21 mouse cellular contexts compared by ENCODE assay signal in genomic region chr5:20906191-20906590, GRCm38 (mm10). TPM values are rescaled to one million over a fixed set of nuclear protein-coding genes. Genes with fewer than 3 reads are reported as not detected.
DNase-seq lines count a peak whose midpoint lies in the region; ATAC-seq and TF ChIP-seq lines count a peak whose summit lies in the region.
"Had no signal": no experiment of that assay in that cellular context is flagged by ENCODE, and none has a peak within 500 bp of the region (broad histone marks: within the 10 kb centered on the region; RNA-seq: fewer than 3 reads in every experiment).

No protein-coding gene starts in this region.

- H3K4me3 ChIP-seq in liver, embryonic 11.5 days (ENCODE audit: low read depth, low read length) = no peak overlapping the region
- H3K4me3 ChIP-seq in liver, embryonic 16.5 days (ENCODE audit: low read depth, low read length) = no peak overlapping the region
- H3K4me3 ChIP-seq in intestine, postnatal 0 days (ENCODE audit: low read depth, low read length) = no peak overlapping the region
- H3K4me3 ChIP-seq: embryonic facial prominence, embryonic 13.5 days; forebrain, embryonic 12.5 days; heart, adult 2 months; heart, embryonic 15.5 days; hindbrain, embryonic 13.5 days had no signal

- no peaks in the 10 kb centered on the region for H3K9me3 ChIP-seq in liver, embryonic 11.5 days (ENCODE audit: control insufficient read depth, low read length)
- no peaks in the 10 kb centered on the region for H3K9me3 ChIP-seq in liver, embryonic 16.5 days (replicated peaks; ENCODE audit: control insufficient read depth, low read length)
- no peaks in the 10 kb centered on the region for H3K9me3 ChIP-seq in intestine, postnatal 0 days (ENCODE audit: control insufficient read depth)
- H3K9me3 ChIP-seq: embryonic facial prominence, embryonic 13.5 days; forebrain, embryonic 12.5 days; heart, embryonic 15.5 days; hindbrain, embryonic 13.5 days had no signal

- ATAC-seq in liver, embryonic 11.5 days (replicated peaks; ENCODE audit: low FRiP score) = peak; percentile 62; the same call in 1 of the 2 replicates
- peak; percentile 42 for ATAC-seq in common myeloid progenitor, adult 5-6 weeks (replicated peaks; ENCODE audit: low read depth, poor library complexity, severe bottlenecking)
- peak; percentile 69 for ATAC-seq in liver, embryonic 16.5 days (ENCODE audit: low read depth)
- no peak for ATAC-seq in intestine, postnatal 0 days
- ATAC-seq: forebrain, embryonic 16.5 days had no signal

- DNase-seq in liver, embryonic 11.5 days (ENCODE audit: low spot score) = no peak
- no peak for DNase-seq in liver
- DNase-seq in kidney, postnatal 10 days = no peak
- DNase-seq in thymus, postnatal 25 days = no peak
- DNase-seq: adrenal gland, postnatal 10 days; cerebellum, adult 11-12 months; cerebellum, adult 9-10 months; cerebellum, postnatal 25 days; gastrocnemius, postnatal 14 days; heart, adult 2 months; heart, postnatal 14 days had no signal

- TF ChIP-seq CTCF in intestine, postnatal 0 days (IDR thresholded peaks at IDR 0.05; ENCODE audit: low read depth) = no peak

- peaks cover 12% of the 10 kb centered on the region for H3K36me3 ChIP-seq in liver, embryonic 11.5 days (ENCODE audit: control insufficient read depth, insufficient read depth, low read length)
- H3K36me3 ChIP-seq in liver, embryonic 16.5 days (ENCODE audit: control insufficient read depth, insufficient read depth) = peaks cover 13% of the 10 kb centered on the region
- peaks cover 16% of the 10 kb centered on the region for H3K36me3 ChIP-seq in intestine, postnatal 0 days (ENCODE audit: control insufficient read depth, insufficient read depth)

- no peak overlapping the region for H3K27ac ChIP-seq in liver, embryonic 11.5 days (ENCODE audit: low read depth, low read length)
- no peak overlapping the region for H3K27ac ChIP-seq in liver, embryonic 16.5 days (ENCODE audit: low read length)
- H3K27ac ChIP-seq in intestine, postnatal 0 days (ENCODE audit: low read depth, low read length) = no peak overlapping the region
- H3K27ac ChIP-seq: embryonic facial prominence, embryonic 13.5 days; forebrain, embryonic 12.5 days; heart, adult 2 months; heart, embryonic 15.5 days; hindbrain, embryonic 13.5 days had no signal

- H3K9ac ChIP-seq in liver, embryonic 11.5 days (ENCODE audit: low read depth, low read length) = no peak overlapping the region
- H3K9ac ChIP-seq in liver, embryonic 16.5 days (ENCODE audit: low read depth, low read length) = no peak overlapping the region
- H3K9ac ChIP-seq in intestine, postnatal 0 days (ENCODE audit: low read depth, low read length) = no peak overlapping the region
- H3K9ac ChIP-seq: embryonic facial prominence, embryonic 13.5 days; forebrain, embryonic 12.5 days; heart, embryonic 15.5 days; hindbrain, embryonic 13.5 days had no signal

- WGBS in liver, embryonic 11.5 days = 77% methylated on average over 7 of the region's 7 CpGs
- 61% methylated on average over 7 of the region's 7 CpGs for WGBS in liver, embryonic 16.5 days (ENCODE audit: insufficient replicate concordance)
- WGBS in intestine, postnatal 0 days = 94% methylated on average over 7 of the region's 7 CpGs

- peaks cover 13% of the 10 kb centered on the region; the same call in 1 of the 2 replicates for H3K4me1 ChIP-seq in liver, embryonic 11.5 days (replicated peaks; ENCODE audit: control insufficient read depth, insufficient read depth, low read length)
- peaks cover 13% of the 10 kb centered on the region for H3K4me1 ChIP-seq in liver, embryonic 16.5 days (ENCODE audit: control insufficient read depth, low read depth, low read length)
- no peaks in the 10 kb centered on the region for H3K4me1 ChIP-seq in intestine, postnatal 0 days (replicated peaks; ENCODE audit: control insufficient read depth, insufficient read depth, low read length)
- H3K4me1 ChIP-seq: embryonic facial prominence, embryonic 13.5 days; forebrain, embryonic 12.5 days; heart, embryonic 15.5 days; hindbrain, embryonic 13.5 days had no signal

- H3K27me3 ChIP-seq in liver, embryonic 11.5 days (replicated peaks; ENCODE audit: control insufficient read depth, insufficient read depth, low read length) = no peaks in the 10 kb centered on the region
- no peaks in the 10 kb centered on the region for H3K27me3 ChIP-seq in liver, embryonic 16.5 days (ENCODE audit: control insufficient read depth, insufficient read depth, low read depth, low read length)
- H3K27me3 ChIP-seq in intestine, postnatal 0 days (replicated peaks; ENCODE audit: control insufficient read depth, insufficient read depth, low read length) = no peaks in the 10 kb centered on the region
- H3K27me3 ChIP-seq: CH12.LX; embryonic facial prominence, embryonic 13.5 days; forebrain, embryonic 12.5 days; heart, embryonic 15.5 days; hindbrain, embryonic 13.5 days had no signal

- no peak overlapping the region for H3K4me2 ChIP-seq in liver, embryonic 11.5 days
- H3K4me2 ChIP-seq in liver, embryonic 16.5 days (ENCODE audit: low read depth, low read length) = no peak overlapping the region
- no peak overlapping the region for H3K4me2 ChIP-seq in intestine, postnatal 0 days (replicated peaks; ENCODE audit: low read depth)
- H3K4me2 ChIP-seq: embryonic facial prominence, embryonic 13.5 days; forebrain, embryonic 12.5 days; heart, embryonic 11.5 days; heart, embryonic 15.5 days; hindbrain, embryonic 13.5 days had no signal

RNA-seq across cellular contexts. Expression of gene Tmem60, which starts 24.2 kb away (rescaled TPM):
- 48.0 and 55.4 TPM in 2 replicates for polyA plus RNA-seq in liver, embryonic 11.5 days (2014; fragmentation: Nextera tagmentation; extraction: Ambion mirVana)
- 14.2 and 15.7 TPM in 2 replicates for total RNA-seq in common myeloid progenitor, adult 5-6 weeks (2017)
- 32.4 and 34.5 TPM in 2 replicates for polyA plus RNA-seq in liver, embryonic 16.5 days (2015; fragmentation: Nextera tagmentation; extraction: Ambion mirVana)
- 43.6 and 44.8 TPM in 2 replicates for polyA plus RNA-seq in intestine, postnatal 0 days (2015; fragmentation: Nextera tagmentation; extraction: Ambion mirVana)

RNA-seq across cellular contexts. Expression of gene Phtf2, which starts 24.3 kb away (rescaled TPM):
- 17.0 and 18.2 TPM in 2 replicates for polyA plus RNA-seq in liver, embryonic 11.5 days (2014; fragmentation: Nextera tagmentation; extraction: Ambion mirVana)
- 30.0 and 36.5 TPM in 2 replicates for total RNA-seq in common myeloid progenitor, adult 5-6 weeks (2017)
- 5.6 and 5.7 TPM in 2 replicates for polyA plus RNA-seq in liver, embryonic 16.5 days (2015; fragmentation: Nextera tagmentation; extraction: Ambion mirVana)
- polyA plus RNA-seq in intestine, postnatal 0 days (2015; fragmentation: Nextera tagmentation; extraction: Ambion mirVana) = 2.3 and 3.0 TPM in 2 replicates

RNA-seq across cellular contexts. Expression of gene Rsbn1l, which starts 50.0 kb away (rescaled TPM):
- polyA plus RNA-seq in liver, embryonic 11.5 days (2014; fragmentation: Nextera tagmentation; extraction: Ambion mirVana) = 10.2 and 11.0 TPM in 2 replicates
- 35.1 and 54.1 TPM in 2 replicates for total RNA-seq in common myeloid progenitor, adult 5-6 weeks (2017)
- polyA plus RNA-seq in liver, embryonic 16.5 days (2015; fragmentation: Nextera tagmentation; extraction: Ambion mirVana) = 3.3 and 3.7 TPM in 2 replicates
- polyA plus RNA-seq in intestine, postnatal 0 days (2015; fragmentation: Nextera tagmentation; extraction: Ambion mirVana) = 3.7 and 4.3 TPM in 2 replicates
